Mouse (Mus musculus) frontal cortex, postnatal 25 days (tissue): ENCODE measurements around the gene Fasl.

Experiments
- DNase-seq, 2 experiments: peaks; one replicate each; pipeline ENCODE4 v3.0.0; 2022; ENCODE audit warnings: low spot score in 2 of 2

Gene Fasl

DNA sequence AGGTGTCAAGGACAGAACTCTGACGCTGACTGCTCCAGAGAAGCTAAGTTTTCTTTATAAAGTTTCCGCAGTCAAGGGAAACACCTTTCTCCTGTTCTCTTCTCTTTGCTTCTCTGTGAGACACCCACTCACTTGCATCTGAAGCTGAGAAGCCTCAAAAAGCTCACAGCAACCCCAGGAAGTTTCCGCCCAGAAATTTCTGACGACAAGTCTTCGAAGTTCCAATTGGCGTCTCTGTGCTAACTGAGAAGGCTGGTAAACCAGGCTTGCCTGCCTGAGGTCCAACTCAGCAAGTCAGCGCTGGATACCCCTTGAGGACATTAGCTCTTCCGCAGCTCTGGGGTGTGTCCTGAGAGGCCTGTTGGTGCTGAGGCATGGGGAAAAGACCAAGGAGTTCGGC lies at the start of gene Fasl:
TSS of gene Fasl (minus strand) at position 157 of the 400 bp plus-strand sequence.
- no peak for DNase-seq

DNA sequence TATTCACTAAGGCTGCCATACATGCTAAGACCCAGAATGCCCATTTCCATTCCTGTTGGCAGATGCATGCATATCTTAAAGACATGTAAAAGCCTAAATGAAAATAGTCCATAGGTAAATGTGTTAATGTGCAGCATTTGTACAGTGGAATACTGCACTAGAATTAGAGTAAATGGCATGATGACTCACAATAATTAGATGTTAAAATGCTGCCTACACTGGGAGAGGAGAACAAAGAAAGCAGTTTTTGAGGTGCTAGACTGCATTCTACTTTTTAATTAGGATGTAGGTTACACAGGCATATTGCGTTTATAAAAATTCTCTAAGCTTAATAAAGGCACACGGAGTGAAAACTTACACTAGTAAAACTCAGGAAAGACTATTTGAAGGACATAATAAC lies 38.4 kb upstream of the Fasl start:
- no peak for DNase-seq

DNA sequence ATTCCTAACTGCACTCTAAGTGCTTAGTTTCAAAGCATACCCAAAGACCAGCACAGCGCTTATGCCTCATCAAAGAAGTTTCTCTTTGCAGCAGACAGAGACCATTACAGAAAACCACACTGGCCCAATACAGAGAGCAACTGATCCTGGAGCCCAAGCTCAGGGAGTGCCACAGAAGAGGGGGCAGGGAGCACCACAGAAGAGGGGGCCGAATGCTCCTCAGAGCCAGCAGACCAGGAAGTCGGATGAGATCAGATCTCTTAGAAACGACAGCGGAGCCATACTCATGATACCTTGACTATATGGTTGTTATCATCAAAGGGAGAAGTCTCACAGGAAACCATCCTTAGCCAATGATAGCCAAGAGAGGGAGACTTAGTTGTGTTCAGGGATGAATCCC lies 21.1 kb upstream of the Fasl start:
- no peak for DNase-seq

DNA sequence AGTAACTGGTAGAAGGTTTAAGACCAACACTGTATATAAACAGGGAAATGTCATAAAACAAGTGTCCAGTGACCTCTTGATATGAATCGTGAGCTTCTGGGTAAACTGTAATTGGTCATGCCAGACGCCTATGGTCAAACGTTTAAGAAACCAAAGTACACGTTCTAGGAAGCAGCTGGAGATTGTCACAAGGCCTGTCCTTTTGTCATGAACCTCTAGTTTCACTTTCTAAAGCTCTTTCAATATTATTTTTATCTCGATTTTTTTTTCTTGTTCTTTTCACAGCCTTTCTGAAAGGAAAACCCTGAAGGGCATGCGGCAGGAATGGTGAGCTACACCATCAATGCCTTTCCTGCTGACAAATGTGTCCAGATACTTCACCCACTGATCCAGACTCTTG lies 20.7 kb upstream of the Fasl start:
- DNase-seq = no peak

DNA sequence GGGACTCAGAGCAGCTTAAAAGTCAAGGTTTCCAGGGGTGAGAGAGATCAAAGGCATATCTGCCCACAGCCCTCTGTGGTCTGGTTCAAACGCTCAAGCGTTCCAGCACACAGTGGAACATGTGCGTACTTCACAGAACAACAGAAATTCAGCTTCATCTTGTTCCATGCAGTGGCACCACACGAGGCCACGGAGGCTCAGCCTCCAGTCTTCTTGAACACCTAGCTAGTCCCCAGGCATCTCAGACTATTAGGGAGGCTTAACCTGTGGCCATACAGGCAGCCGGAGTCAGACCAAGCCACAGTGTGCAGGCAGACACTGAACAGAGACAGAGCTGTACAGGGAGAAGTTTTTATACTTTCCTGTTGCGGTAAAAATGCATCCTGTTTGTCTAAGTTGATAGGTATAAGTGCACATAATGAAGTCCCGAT lies 16.3 kb upstream of the Fasl start:
- DNase-seq = no peak

DNA sequence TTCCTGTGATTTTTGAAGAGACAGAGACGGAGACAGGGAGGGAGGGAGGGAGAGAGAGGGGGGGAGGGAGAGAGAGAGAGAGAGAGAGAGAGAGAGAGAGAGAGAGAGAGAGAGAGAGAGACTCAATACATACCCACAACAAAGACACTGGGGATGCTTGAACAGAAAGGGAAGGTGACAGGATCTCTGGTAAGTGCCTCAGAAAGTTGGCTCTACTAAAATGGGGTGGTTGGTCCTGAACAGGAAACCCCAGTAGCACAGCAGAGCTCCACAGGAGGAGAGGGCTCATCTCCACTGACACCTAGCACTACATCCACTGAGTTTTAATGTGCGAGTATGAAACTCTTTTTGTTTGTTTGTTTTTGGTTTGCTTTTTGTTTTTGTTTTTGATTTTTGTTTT lies 13.0 kb upstream of the Fasl start:
- DNase-seq = no peak

DNA sequence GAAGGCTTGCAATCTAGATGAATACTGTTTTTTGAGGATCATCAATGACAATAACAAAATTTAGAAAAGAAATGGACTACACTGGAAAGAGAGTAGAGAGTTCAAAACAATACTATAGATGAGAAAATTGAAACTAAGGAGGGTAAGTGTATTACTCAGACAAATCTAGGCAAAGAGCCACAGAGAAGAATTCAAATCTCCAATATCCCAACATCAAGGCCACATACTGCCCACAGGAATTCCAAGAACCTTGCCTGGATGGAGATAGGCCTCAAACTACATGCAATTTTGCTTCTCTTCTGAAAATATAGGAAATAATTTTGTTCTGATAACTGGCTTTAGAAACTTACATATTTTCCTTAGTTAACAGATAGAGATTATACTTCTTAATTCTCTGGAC lies 12.0 kb upstream of the Fasl start:
- DNase-seq = no peak

DNA sequence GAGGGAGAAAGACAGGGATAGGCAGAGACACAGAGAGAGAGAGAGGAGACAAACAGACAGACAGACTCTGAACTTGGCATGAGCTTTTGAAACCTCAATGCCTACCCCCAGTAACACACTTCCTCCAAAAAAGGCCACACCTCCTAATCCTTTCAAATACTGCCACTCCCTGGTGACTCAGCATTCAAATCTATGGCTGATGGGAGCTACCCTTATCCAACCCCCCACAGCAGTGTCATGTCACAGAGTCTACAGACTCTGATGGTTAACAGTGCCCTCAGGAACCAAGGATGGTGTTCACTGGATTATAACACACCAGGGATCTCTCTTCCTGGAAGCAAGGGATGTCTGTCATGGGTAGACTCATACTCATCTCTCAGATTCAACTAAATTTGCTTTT lies 11.5 kb upstream of the Fasl start:
- no peak for DNase-seq

DNA sequence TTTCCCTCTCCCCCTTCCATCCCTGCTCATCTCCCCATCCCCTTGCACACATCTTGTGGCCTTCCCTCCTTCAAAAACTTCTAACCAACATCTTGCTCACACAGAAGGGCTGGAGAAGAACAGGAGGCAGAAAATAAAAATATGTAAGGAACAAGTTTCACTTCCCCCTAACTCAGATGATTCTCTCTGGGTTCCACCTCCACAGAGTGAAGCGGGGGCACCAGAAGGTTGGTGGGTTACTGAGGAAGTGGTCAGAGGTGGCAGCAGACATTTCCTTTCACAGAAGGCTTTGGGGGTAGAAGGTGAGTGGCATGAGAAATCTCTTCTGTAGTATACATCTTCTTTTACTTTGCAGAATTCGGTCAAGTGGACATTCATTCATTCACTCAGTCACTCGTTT lies 10.6 kb upstream of the Fasl start:
- DNase-seq = no peak

DNA sequence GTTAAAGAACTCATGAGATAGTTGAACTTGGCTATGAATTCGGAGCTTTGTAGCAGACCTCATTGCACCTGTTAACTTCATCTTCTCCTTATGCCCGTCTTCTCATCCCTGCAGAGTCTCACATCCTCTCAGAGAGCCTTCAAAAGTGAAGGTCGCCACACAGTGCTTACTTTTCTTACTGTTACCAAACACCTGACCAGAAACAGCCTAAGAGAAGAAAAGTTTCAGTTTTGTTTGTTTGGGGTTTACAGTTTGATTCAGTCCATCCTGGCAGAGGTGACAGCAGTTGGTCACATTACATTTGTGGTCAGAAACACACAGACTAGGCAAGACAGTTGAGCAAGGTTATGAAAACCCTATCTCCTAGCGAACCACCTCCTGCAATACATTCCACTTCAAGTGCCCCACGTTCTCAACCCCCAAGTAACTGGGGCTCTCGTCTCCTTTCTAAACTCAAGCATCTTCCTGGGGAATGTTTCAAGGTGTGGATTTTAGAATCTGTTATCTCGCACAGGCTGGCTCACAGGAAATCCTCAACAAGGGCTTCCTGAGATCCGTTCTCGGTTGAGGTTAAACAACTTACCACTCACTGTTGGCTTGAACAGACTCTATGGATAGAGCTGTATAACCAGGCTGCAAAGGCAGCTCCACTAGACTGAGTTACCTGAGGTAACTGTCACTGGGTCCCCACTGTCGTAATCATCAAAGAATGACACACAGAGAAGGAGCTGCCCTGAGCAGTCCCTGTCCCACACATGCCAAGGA lies 6.3 kb upstream of the Fasl start:
- DNase-seq = no peak

DNA sequence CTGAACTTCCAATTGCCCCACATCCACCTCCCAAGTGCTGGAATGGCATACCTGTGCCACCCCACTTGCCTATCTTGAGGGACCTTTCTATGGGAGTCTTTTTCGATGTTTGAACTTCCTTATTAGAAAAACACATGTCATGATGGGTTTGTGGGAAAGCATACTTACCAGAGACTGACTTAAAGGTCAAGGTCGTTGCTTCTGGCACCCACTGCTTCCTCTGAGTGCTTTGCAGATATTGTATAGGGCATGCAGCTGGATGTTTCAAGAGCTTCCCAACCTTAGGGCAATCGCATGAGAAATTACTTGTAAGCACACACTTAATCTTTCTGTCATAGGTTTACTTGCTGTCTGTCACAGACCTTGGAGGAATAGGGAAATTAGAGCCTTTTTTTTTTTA lies 5.0 kb upstream of the Fasl start:
- DNase-seq = no peak

DNA sequence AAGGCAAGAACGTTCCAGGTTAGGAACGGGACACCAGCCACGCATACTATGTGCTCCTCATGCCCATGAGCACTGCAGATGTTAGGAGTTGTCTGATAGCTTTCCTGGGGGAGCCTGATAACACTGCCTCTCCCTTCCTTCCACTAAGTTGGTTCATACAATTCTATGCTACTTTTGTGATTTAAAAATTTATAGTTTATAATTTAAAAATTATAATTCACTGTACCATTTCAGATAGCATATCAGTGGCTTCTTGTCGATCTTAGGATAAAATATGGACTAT lies 4.3 kb upstream of the Fasl start:
- no peak for DNase-seq

DNA sequence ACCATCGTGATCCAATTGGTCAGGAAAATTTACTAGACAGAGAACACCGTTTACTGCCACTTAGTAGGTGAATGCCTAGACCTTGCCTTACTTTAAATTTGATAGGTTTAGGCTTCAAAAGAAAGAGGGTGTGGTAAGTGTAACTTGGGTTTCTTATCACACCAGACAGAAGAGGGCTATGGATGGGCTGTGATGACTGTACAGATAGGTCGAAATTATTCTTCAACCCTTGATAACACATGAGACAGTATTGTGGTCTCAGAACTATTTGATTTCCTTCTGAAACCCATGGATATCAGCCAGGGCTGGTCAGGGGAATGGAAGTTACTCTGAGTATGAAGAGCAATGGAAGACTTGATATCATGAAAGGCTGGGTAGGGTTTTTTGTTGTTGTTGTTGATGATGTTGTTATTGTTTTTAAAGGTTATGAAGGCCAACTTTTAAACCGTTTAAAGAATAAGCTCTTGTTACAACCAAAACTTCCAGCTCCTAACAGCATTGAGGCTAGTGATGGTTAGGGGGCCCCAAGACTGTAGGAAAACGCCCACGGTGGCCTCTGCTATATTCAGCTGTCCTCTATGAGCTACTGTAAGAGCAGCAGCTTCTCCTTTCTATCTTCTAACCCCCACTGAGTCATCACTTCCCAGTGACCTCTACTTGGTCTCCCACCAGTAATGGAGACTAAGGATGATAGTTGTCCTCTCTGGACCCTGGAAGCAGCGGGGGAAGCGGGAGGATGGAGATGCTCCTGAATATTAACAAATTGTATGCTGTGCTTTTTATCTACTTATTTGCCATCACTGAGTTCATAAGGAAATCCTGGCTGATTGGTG lies 3.8 kb upstream of the Fasl start:
- DNase-seq = no peak

DNA sequence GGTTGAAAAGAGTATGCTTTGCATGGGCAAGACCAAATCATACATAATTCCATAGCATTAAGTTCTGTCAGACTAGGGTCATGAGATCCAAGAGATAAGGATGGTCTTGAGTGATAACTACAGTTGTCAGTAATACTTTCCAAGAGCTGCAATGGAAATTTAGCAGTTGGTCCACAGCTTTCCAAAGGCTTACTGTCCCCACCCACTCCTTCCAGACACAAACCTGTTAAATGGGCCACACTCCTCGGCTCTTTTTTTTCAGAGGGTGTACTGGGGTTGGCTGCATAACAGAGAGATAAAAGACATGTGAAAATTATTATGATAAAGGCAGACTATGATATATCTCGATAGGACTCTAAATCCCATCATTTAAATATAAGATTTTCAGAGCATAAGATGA lies 5.6 kb downstream of the Fasl start:
- no peak for DNase-seq

DNA sequence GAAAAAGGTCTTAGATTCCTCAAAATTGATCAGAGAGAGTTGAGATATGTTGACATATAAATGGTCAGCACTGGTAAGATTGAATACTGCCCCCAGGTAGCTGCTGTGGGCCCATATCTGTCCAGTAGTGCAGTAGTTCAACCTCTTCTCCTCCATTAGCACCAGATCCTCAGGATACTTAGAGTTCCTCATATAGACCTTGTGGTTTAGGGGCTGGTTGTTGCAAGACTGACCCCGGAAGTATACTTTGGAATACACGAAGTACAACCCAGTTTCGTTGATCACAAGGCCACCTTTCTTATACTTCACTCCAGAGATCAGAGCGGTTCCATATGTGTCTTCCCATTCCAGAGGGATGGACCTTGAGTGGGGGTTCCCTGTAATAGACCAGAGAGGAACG lies 6.7 kb downstream of the Fasl start:
- DNase-seq = no peak

DNA sequence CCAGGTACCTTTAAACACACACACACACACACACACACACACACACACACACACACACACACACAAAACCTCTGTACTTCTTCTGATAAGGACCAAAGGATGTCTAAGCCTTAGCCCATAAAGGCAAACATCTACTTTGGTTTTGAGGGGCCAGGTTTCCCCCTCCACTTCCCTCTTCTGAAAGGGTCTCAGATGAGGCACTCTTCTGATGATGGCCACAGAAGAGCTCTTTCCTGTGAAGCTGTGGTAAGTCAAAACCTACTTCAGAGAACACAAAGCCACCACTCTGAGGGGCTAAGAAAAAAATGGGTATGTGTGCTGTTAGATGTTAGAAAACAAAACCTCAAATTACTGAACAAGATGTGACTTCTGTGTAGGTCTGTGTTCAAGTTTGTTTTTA lies 9.2 kb downstream of the Fasl start:
- DNase-seq = no peak

DNA sequence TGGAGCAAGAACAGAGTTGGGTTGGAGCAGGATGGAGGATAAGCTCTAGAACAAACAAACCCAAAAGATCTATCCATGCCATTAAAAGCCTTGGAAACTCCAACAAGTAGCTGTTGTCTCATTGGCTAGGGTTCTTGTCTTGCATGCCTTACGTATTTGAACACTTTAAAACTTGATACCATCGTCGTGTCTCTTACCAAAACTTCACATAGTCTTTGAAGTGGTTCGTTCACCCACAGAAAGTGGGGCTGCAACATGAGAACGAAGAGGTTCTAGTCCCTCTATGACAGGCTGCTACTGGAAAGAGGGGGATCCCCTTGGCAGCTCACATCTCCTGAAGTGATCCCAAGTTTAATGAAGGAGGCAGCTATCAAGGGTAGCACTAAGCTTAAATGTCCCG lies 13.1 kb downstream of the Fasl start:
- no peak for DNase-seq

DNA sequence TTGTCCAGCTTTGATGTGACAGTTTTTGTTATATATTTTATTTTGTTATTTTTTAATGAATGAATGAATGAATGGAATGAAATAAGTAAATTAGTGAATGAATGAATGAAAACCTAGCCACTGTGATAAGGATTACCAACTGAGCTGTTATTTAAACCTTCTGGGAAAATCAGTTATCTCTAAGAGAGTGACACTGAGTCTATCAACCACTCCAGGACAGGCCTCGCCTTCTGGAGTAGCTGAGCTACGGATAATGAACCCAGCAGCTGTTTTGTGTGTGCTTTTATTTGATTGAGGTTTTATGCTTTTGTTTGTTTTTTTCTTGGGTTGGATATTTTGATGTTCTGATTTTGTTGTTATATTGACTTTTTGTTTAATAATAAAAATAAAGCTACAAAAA lies 17.0 kb downstream of the Fasl start:
- no peak for DNase-seq

DNA sequence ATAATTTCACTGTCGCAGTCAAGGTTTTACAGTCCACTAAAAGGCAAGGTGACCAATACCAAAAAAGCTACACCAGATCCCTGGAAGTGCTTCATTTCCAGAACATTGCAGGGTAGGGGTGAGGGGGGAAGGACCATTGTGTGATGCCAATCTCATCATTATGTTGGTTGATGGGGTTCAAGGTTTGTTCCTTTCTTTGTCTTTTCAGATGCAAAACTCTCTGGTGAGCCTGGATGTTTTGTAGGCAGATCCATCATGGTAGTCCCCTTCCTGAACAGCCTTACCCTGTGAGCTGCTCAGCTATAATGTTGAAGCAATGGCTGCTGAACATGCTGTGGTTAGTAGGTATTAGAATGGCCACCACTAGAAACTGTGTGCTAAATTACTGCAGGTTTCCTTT lies 19.0 kb downstream of the Fasl start:
- DNase-seq = no peak

DNA sequence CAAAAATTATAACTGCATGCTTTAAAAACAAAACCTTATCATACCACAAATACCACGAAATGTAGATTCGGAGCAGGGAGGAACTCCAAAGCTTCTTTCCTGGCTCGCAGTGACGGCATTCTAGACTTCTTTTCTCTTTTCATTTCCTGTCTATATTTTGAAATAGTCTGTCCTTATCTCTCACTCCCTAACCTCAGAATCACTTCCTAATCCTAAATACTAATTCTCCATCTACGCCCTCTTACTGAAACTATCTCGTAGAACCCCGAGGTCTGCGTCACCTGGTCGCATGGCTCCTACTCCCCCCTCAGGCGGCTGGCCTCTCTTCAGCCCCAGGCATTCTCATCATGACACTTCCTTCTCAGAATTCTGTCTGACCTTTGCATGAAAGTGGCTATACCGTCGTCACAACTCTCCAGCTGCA lies 21.2 kb downstream of the Fasl start:
- no peak for DNase-seq

DNA sequence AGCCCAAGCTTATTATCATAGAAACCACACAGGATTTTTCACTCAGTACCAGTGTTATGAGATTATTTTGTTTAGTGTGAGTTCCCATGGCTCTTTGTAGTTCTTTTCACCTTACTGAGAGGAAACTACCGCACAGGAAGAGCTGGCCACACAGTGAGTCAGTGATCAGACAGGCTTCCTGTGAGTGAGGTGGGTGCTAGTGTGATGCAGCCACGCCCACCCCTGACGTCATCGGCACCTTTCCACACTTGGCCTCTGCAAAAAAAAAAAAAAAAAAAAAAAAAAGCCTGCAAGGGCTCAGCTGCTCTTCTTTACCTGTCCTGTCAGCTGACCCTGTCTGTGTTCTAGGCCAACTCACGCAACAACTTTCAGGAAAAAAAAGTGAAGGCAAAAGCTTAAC lies 21.6 kb downstream of the Fasl start:
- no peak for DNase-seq

DNA sequence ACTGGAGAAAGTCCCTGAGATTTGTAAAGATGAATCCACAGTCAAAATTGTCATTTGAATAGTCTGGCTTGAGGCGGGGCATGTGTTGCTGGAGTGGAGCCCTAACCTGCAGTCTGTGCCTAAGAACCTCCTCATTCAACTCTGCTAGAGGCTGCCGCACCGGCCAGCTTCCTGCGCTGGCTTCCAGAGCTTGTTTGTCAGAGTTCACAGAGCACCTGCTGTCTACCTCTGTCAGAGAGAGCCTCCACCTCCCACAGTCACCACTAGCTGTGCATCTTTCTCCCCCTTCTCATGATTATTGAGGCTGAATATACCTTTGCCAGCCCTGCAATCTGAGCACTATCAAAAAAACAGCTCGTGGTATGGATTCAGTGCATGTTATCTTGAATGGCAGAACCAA lies 22.4 kb downstream of the Fasl start:
- no peak for DNase-seq

DNA sequence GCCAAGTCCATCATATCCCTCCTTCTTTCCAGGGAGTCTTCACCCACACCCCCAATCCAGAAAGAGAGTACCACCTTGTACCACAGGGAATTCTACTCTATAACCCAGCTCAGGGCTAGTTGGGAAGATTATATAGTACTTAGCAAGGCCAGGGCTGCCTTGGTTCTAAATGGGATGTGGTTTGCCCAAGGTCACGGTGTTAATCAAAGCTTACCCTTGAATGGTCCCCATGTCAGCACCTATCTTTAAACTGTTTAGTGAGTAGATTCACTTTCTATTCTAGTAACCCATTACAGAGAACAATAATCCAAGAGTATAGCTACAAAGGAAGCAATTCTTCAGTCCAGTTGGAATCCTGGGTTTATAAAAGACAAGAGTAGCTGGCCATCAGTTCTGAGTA lies 23.3 kb downstream of the Fasl start:
- DNase-seq = no peak

DNA sequence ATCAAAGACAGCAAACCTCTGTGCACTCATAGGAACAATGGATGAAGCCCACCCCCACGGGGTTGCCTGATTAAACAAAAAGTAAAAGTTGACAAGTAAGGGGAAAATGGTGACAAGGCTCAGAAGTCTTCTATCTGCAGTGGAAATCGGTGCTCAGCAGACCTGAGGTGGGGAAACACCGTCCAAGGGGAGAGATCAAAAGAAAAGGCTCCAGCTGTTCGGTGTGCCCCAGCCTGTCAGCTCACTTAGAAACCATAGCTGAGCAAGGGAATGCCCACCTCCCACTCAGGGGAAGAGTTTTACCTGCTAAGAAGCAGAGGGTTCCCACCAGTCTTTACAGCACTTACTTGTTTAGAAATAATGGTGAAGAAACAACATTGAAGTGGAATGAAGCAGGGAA lies 26.7 kb downstream of the Fasl start:
- no peak for DNase-seq
